Mouse (Mus musculus) skeletal muscle tissue, postnatal 0 days (tissue): ENCODE data around the gene Cyp2c70. TPM values are rescaled to one million over a fixed set of nuclear protein-coding genes. Genes with fewer than 3 reads are reported as not detected.

Source experiments
- polyA plus RNA-seq: library from polyadenylated mRNA; unstranded; fragments of >200 nt; fragmentation: Nextera tagmentation; extraction: Ambion mirVana; gene quantifications from 2 replicates; pipeline ENCODE4 v1.2.1, GENCODE M21; 2015

Cyp2c70 gene
- not detected in 2 replicates for polyA plus RNA-seq

DNA sequence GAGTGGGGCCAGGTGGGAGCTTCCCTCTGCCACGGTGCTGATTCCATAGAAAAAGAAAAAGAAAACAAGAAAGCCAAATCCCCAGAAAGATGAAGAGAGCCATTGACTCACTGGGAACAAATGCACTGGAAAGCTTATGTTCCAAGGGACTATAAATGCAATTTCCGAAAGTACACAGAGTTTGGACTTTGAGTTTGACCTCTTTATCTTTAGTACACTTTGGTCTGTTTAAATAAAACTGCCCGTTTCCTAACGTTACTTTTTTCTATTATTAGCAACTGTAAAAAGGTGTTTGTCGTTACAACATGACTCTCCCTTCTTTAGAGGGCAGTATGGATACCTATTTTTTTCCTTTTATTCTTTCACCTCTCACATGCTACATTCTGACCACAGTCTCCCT lies at the start of gene Cyp2c70:
Cyp2c70 (minus strand) TSS at position 174 of the 400 bp plus-strand sequence.

Other genes with a start within 250 kb of the Cyp2c70 start
- not detected in 2 replicates for gene Cyp2c37, start 194.9 kb downstream of the Cyp2c70 start, polyA plus RNA-seq
- not detected in 2 replicates for gene Cyp2c54, start 113.5 kb downstream of the Cyp2c70 start, polyA plus RNA-seq
- gene Cyp2c50, start 97.6 kb downstream of the Cyp2c70 start, polyA plus RNA-seq: not detected in 2 replicates
- gene Pdlim1, start 84.5 kb upstream of the Cyp2c70 start, polyA plus RNA-seq: 266 TPM in 2 replicates